Mouse (Mus musculus) midbrain, embryonic 10.5 days (tissue): ENCODE measurements around the gene Olfr1036. TPM values are rescaled to one million over a fixed set of nuclear protein-coding genes. Genes with fewer than 3 reads are reported as not detected.
"Not testable (repeated sequence)": the region's sequence is repeated elsewhere in the genome, so short reads cannot be mapped to it uniquely, and the experiment has no call there.

Source experiments
- DNase-seq: peaks from one replicate; pipeline ENCODE4 v3.0.0-alpha.2; 2017; ENCODE audit warnings: low spot score
- H3K27ac ChIP-seq: fragments of 300-500 bp; sonication (generic); replicated peaks from 2 replicates; pipeline ENCODE4 v1.5.1; 2016; ENCODE audit warnings: mild to moderate bottlenecking
- H3K27me3 ChIP-seq: fragments of 300-500 bp; sonication (generic); 2 replicates; pipeline ENCODE4 v1.6.1; 2016; ENCODE audit warnings: low read depth, mild to moderate bottlenecking; ENCODE audit not compliant: poor library complexity, severe bottlenecking
- H3K36me3 ChIP-seq: fragments of 300-500 bp; sonication (generic); 2 replicates; pipeline ENCODE4 v1.6.1; 2016; ENCODE audit warnings: mild to moderate bottlenecking, moderate library complexity
- H3K4me1 ChIP-seq: fragments of 300-500 bp; sonication (generic); 2 replicates; pipeline ENCODE4 v1.6.1; 2016
- H3K4me3 ChIP-seq: fragments of 300-500 bp; sonication (generic); 2 replicates; pipeline ENCODE4 v1.5.1; 2016; ENCODE audit warnings: mild to moderate bottlenecking, moderate library complexity
- H3K9me3 ChIP-seq: fragments of 300-500 bp; sonication (generic); replicated peaks from 2 replicates; pipeline ENCODE4 v1.6.1; 2016; ENCODE audit warnings: mild to moderate bottlenecking
- WGBS: fragments of 180-500 bp; shearing (Covaris S2); methylation state at CpG from one replicate; pipeline ENCODE4 v1.1.7; 2016; 5-methylcytosine and 5-hydroxymethylcytosine counted together
- polyA plus RNA-seq: library from polyadenylated mRNA; unstranded; fragments of >200 nt; fragmentation: Nextera tagmentation; extraction: Ambion mirVana; gene quantifications from 2 replicates; pipeline ENCODE4 v1.2.1, GENCODE M21; 2016

Gene Olfr1036
- polyA plus RNA-seq = not detected in 2 replicates

DNA sequence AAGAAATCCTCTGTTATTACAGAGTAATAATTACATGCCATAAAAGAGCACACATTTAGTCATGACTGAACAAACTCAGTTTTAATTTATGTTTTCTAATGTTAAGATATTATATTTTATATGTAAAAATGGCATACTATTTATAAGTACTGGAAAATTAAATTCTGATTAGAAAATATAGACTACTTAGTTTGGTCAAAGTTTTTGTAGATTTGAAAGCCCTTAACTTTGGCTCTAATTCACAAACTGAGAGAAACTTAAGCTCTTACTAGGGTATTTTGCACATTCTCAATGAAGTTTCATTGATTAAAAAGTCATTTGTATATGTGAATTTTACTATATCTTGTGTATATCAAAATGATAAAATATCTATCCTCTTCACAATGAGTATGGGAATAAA is at the start of gene Olfr1036:
Gene Olfr1036 (plus strand): TSS at position 301 of the 400 bp plus-strand sequence.
- H3K36me3 ChIP-seq, H3K9me3 ChIP-seq, H3K27ac ChIP-seq, H3K27me3 ChIP-seq, H3K4me1 ChIP-seq, H3K4me3 ChIP-seq, DNase-seq: not testable (repeated sequence)

DNA sequence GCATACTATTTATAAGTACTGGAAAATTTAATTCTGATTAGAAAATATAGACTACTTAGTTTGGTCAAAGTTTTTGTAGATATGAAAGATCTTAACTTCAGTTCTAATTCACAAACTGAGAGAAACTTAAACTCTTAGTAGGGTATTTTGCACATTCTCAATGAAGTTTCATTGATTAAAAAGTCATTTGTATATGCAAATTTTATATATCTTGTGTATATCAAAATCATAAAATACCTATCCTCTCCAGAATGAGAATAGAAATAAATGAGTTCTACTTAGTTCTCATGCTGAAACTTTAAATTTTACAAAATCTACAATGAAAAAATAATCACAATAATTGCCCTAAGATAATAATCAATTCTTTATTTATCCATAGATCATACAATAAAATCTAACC is 28.2 kb upstream of the Olfr1036 start, which contains the start of gene Olfr1034:
Gene Olfr1034 (plus strand): TSS at position 301 of the 400 bp plus-strand sequence.
- H3K9me3 ChIP-seq = no peaks in the 10 kb centered on the region
- no peaks in the 10 kb centered on the region for H3K27me3 ChIP-seq
- H3K36me3 ChIP-seq = no peaks in the 10 kb centered on the region
- H3K27ac ChIP-seq = no peak within 1 kb of the TSS
- no peaks in the 10 kb centered on the region for H3K4me1 ChIP-seq
- no peak for DNase-seq
- no peak within 1 kb of the TSS for H3K4me3 ChIP-seq

DNA sequence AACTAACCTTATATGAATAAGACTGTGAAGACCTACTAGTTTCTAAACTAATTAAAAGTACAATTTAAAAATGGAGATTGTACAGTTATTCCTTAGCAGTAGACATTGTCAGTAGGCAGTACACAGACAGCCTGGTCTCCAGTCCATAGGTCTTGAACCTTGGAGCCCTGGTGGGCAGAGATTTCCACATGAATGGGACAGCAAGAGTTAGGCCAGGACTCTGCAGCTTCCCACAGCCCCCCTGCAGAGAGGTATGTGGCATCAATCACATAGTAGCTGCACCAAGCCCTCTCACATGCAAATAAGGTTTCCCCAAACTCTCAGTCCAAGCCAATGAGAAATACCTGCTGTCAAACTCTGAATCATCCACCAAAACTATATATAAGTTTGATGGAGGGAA is 23.0 kb upstream of the Olfr1036 start:
- not testable (repeated sequence) for H3K27ac ChIP-seq, H3K27me3 ChIP-seq, DNase-seq, H3K4me3 ChIP-seq, H3K36me3 ChIP-seq, H3K9me3 ChIP-seq, H3K4me1 ChIP-seq

DNA sequence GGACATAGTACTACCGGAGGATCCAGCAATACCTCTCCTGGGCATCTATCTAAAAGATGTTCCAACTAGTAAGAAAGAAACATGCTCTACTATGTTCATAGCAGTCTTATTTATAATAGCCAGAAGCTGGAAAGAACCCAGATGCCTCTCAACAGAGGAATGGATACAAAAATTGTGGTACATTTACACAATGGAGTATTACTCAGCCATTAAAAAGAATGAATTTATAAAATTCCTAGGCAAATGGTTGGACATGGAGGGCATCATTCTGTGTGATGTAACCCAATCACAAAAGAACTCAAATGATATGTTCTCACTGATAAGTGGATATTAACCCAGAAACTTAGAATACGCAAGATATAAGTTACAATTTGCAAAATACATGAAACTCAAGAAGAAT is 10.0 kb upstream of the Olfr1036 start:
- not testable (repeated sequence) for H3K9me3 ChIP-seq, H3K27me3 ChIP-seq, H3K36me3 ChIP-seq, H3K4me3 ChIP-seq, H3K27ac ChIP-seq, H3K4me1 ChIP-seq, DNase-seq
- WGBS = 93% methylated on average over 2 of the region's 2 CpGs

DNA sequence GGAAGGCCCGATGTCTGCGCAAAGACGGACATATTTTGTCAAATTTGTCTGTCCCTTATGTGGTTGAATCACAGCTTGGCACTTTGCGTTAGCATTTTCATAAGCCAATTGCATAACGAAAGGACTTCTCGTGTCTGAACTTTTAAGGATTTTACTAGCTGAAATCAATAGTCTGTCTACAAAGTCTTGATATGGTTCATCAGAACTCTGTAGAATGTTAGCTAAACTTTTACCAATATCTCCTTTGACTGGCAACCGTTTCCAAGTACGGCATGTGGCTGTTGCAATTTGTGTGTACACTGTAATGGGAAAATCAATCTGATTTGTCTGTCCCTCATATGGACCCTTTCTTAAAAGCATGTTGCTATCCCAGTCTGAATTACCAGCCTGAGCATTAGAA is 3.6 kb upstream of the Olfr1036 start:
- H3K4me1 ChIP-seq = no peaks in the 10 kb centered on the region
- no peak for DNase-seq
- WGBS = 94% methylated on average over 8 of the region's 8 CpGs
- H3K27ac ChIP-seq = no peak overlapping the region
- no peaks in the 10 kb centered on the region for H3K27me3 ChIP-seq
- H3K9me3 ChIP-seq = peaks cover 5% of the 10 kb centered on the region; the same call in 1 of the 2 replicates
- H3K36me3 ChIP-seq = no peaks in the 10 kb centered on the region
- H3K4me3 ChIP-seq = no peak overlapping the region

DNA sequence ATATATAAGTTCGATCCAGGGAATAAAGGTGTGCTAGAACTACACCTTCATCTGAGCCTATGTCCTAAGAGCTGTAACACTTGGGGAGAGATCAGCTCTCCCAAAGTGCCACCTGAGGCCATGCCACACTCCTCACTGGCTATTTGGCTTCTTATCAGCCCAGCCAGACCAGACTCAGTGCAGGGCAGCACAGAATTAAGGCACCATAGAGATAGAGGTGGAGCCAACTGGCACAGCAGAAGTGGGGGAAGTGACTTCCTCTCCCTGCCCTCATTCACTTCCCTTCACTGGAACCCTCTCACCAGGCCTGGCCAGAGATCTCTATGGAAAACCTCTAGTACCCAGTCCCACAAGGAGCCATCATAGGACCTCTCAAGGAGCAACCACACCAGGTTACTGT is 6.7 kb downstream of the Olfr1036 start:
- WGBS = 86% methylated on average over 1 of the region's 1 CpGs

DNA sequence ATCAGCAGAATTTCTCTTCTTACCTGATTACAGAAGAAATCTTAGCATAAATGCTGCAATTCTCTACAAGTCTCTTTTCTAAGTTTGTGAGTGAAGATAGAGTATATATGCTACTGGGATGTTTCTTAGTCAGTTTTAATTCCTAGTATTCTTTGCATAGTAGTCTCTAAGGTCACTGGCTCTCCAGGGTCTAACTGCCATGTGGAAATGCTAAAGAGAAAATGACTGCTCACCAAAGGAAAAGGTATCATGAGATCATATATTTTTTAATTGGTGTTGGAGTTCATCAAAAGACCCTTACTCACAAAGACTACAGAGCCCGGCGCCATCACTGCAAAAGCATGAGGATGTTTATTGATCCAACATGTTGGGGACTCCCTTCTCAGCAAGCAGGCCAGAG is 13.5 kb downstream of the Olfr1036 start, which contains the start of gene Olfr1037:
Gene Olfr1037 (minus strand): TSS at position 101 of the 400 bp plus-strand sequence.
- Histone ChIP-seq H3K27ac (no peak within 1 kb of the TSS), H3K27me3 (no peaks in the 10 kb centered on the region), H3K9me3 (no peaks in the 10 kb centered on the region), H3K36me3 (no peaks in the 10 kb centered on the region), H3K4me1 (no peaks in the 10 kb centered on the region), H3K4me3 (no peak within 1 kb of the TSS)
- no peak for DNase-seq
- WGBS = 86% methylated on average over 2 of the region's 2 CpGs

More for the DNA sequence above, 6.7 kb downstream of the Olfr1036 start:
- H3K4me1 ChIP-seq, H3K9me3 ChIP-seq, H3K27ac ChIP-seq, H3K4me3 ChIP-seq, H3K36me3 ChIP-seq, DNase-seq, H3K27me3 ChIP-seq: not testable (repeated sequence)

Other genes with a start within 250 kb of the Olfr1036 start
- gene Olfr1019, start 228.5 kb upstream of the Olfr1036 start, polyA plus RNA-seq = not detected in 2 replicates
- gene Olfr1020, start 227.0 kb upstream of the Olfr1036 start, polyA plus RNA-seq = not detected in 2 replicates
- gene Olfr1022, start 205.4 kb upstream of the Olfr1036 start, polyA plus RNA-seq = not detected in 2 replicates
- not detected in 2 replicates for gene Olfr1023, start 188.4 kb upstream of the Olfr1036 start, polyA plus RNA-seq
- gene Olfr1024, start 168.9 kb upstream of the Olfr1036 start, polyA plus RNA-seq = not detected in 2 replicates
- gene Olfr1025-ps1, start 158.8 kb upstream of the Olfr1036 start, polyA plus RNA-seq = not detected in 2 replicates
- not detected in 2 replicates for gene Olfr1026, start 152.4 kb upstream of the Olfr1036 start, polyA plus RNA-seq
- not detected in 2 replicates for gene Olfr1028, start 123.6 kb upstream of the Olfr1036 start, polyA plus RNA-seq
- gene Olfr1029, start 100.1 kb upstream of the Olfr1036 start, polyA plus RNA-seq = not detected in 2 replicates
- gene Olfr1030, start 94.7 kb upstream of the Olfr1036 start, polyA plus RNA-seq = not detected in 2 replicates
- not detected in 2 replicates for gene Olfr1031, start 83.7 kb upstream of the Olfr1036 start, polyA plus RNA-seq
- gene Olfr1032, start 68.5 kb upstream of the Olfr1036 start, polyA plus RNA-seq = not detected in 2 replicates
- not detected in 2 replicates for gene Olfr1033, start 53.4 kb upstream of the Olfr1036 start, polyA plus RNA-seq
- not detected in 2 replicates for gene Olfr1034, start 28.1 kb upstream of the Olfr1036 start, polyA plus RNA-seq
- gene Olfr1037, start 13.4 kb downstream of the Olfr1036 start, polyA plus RNA-seq = not detected in 2 replicates
- gene Olfr1039, start 61.9 kb downstream of the Olfr1036 start, polyA plus RNA-seq = not detected in 2 replicates
- not detected in 2 replicates for gene Olfr1040, start 72.7 kb downstream of the Olfr1036 start, polyA plus RNA-seq
- gene Olfr1042, start 87.8 kb downstream of the Olfr1036 start, polyA plus RNA-seq = not detected in 2 replicates
- not detected in 2 replicates for gene Olfr1043, start 93.5 kb downstream of the Olfr1036 start, polyA plus RNA-seq
- gene Olfr1044, start 103.8 kb downstream of the Olfr1036 start, polyA plus RNA-seq = not detected in 2 replicates
- not detected in 2 replicates for gene Olfr52, start 111.7 kb downstream of the Olfr1036 start, polyA plus RNA-seq
- not detected in 2 replicates for gene Olfr1045, start 129.0 kb downstream of the Olfr1036 start, polyA plus RNA-seq
- gene Olfr1046, start 145.3 kb downstream of the Olfr1036 start, polyA plus RNA-seq = not detected in 2 replicates
- gene Olfr1047, start 157.4 kb downstream of the Olfr1036 start, polyA plus RNA-seq = not detected in 2 replicates
- gene Olfr1048, start 166.3 kb downstream of the Olfr1036 start, polyA plus RNA-seq = not detected in 2 replicates
- not detected in 2 replicates for gene Olfr1049, start 184.3 kb downstream of the Olfr1036 start, polyA plus RNA-seq
- not detected in 2 replicates for gene Olfr1051, start 205.1 kb downstream of the Olfr1036 start, polyA plus RNA-seq
- gene Olfr1052, start 218.5 kb downstream of the Olfr1036 start, polyA plus RNA-seq = not detected in 2 replicates
- gene Olfr1053, start 241.3 kb downstream of the Olfr1036 start, polyA plus RNA-seq = not detected in 2 replicates